Mouse (Mus musculus): ENCODE measurements at regions not wholly inside any gene's neighbourhood (a gene's known extent, or its start where the extent isn't known, plus 50 kb on each side); places are given as distances from the start of the nearest gene placed in this dataset.

- H3K4me2 ChIP-seq (ENCODE audit: low read depth, low read length): no peak overlapping the region
- no peak overlapping the region for H3K9ac ChIP-seq (ENCODE audit: low read length)
- H3K27ac ChIP-seq (ENCODE audit: low read length): no peak overlapping the region
- H3K36me3 ChIP-seq (ENCODE audit: control insufficient read depth, insufficient read depth, low read length): no peaks in the 10 kb centered on the region
- ATAC-seq (ENCODE audit: insufficient read depth, low FRiP score): no peak
- H3K4me3 ChIP-seq (replicated peaks; ENCODE audit: low read length): no peak overlapping the region
- no peaks in the 10 kb centered on the region for H3K9me3 ChIP-seq (replicated peaks; ENCODE audit: control insufficient read depth, low read length)
- no peaks in the 10 kb centered on the region for H3K27me3 ChIP-seq (ENCODE audit: control insufficient read depth, insufficient read depth, low read length)
- H3K4me1 ChIP-seq (ENCODE audit: control insufficient read depth, insufficient read depth, low read length): peaks cover 9% of the 10 kb centered on the region
- WGBS: 96% methylated on average over 3 of the region's 3 CpGs
These were observed 498.6 kb upstream of the Acvr2a start for GRCm38 (mm10) chr2:48315306-48315705.

- H3K9me3 ChIP-seq (replicated peaks; ENCODE audit: control insufficient read depth, low read length): no peaks in the 10 kb centered on the region
- ATAC-seq (ENCODE audit: insufficient read depth, low FRiP score): no peak
- WGBS: 85% methylated on average over 8 of the region's 8 CpGs
These were observed 497.6 kb upstream of the Acvr2a start for GRCm38 (mm10) chr2:48316180-48316889.

GRCm38 (mm10) chr2:48317821-48318220 is 496.1 kb upstream of the Acvr2a start:
- H3K4me3 ChIP-seq (replicated peaks; ENCODE audit: low read length): no peak overlapping the region
- H3K4me1 ChIP-seq (ENCODE audit: control insufficient read depth, insufficient read depth, low read length): peaks cover 9% of the 10 kb centered on the region
- no peak overlapping the region for H3K27ac ChIP-seq (ENCODE audit: low read length)
- H3K9me3 ChIP-seq (replicated peaks; ENCODE audit: control insufficient read depth, low read length): no peaks in the 10 kb centered on the region
- 35% methylated on average over 7 of the region's 7 CpGs for WGBS
- no peak overlapping the region for H3K4me2 ChIP-seq (ENCODE audit: low read depth, low read length)
- no peak for ATAC-seq (ENCODE audit: insufficient read depth, low FRiP score)
- H3K9ac ChIP-seq (ENCODE audit: low read length): no peak overlapping the region
- H3K36me3 ChIP-seq (ENCODE audit: control insufficient read depth, insufficient read depth, low read length): no peaks in the 10 kb centered on the region
- no peaks in the 10 kb centered on the region for H3K27me3 ChIP-seq (ENCODE audit: control insufficient read depth, insufficient read depth, low read length)

More at GRCm38 (mm10) chr2:48316180-48316889, 497.6 kb upstream of the Acvr2a start:
- no peaks in the 10 kb centered on the region for H3K36me3 ChIP-seq (ENCODE audit: control insufficient read depth, insufficient read depth, low read length)
- H3K27me3 ChIP-seq (ENCODE audit: control insufficient read depth, insufficient read depth, low read length): no peaks in the 10 kb centered on the region
- H3K9ac ChIP-seq (ENCODE audit: low read length): no peak overlapping the region
- no peak overlapping the region for H3K27ac ChIP-seq (ENCODE audit: low read length)
- no peak overlapping the region for H3K4me3 ChIP-seq (replicated peaks; ENCODE audit: low read length)
- no peak overlapping the region for H3K4me2 ChIP-seq (ENCODE audit: low read depth, low read length)
- peaks cover 9% of the 10 kb centered on the region for H3K4me1 ChIP-seq (ENCODE audit: control insufficient read depth, insufficient read depth, low read length)

GRCm38 (mm10) chr2:48318384-48319030 is 495.4 kb upstream of the Acvr2a start:
- H3K36me3 ChIP-seq (ENCODE audit: control insufficient read depth, insufficient read depth, low read length): no peaks in the 10 kb centered on the region
- peak; percentile 50; the same call in 1 of the 2 replicates for ATAC-seq (ENCODE audit: insufficient read depth, low FRiP score)

GRCm38 (mm10) chr2:48321471-48321870 is 492.4 kb upstream of the Acvr2a start:
- H3K27ac ChIP-seq (ENCODE audit: low read length): no peak overlapping the region
- 79% methylated on average over 4 of the region's 4 CpGs for WGBS
- no peaks in the 10 kb centered on the region for H3K9me3 ChIP-seq (replicated peaks; ENCODE audit: control insufficient read depth, low read length)
- H3K4me2 ChIP-seq (ENCODE audit: low read depth, low read length): no peak overlapping the region
- no peaks in the 10 kb centered on the region for H3K27me3 ChIP-seq (ENCODE audit: control insufficient read depth, insufficient read depth, low read length)
- H3K36me3 ChIP-seq (ENCODE audit: control insufficient read depth, insufficient read depth, low read length): no peaks in the 10 kb centered on the region
- no peak overlapping the region for H3K4me3 ChIP-seq (replicated peaks; ENCODE audit: low read length)
- no peak overlapping the region for H3K9ac ChIP-seq (ENCODE audit: low read length)
- no peak for ATAC-seq (ENCODE audit: insufficient read depth, low FRiP score)
- H3K4me1 ChIP-seq (ENCODE audit: control insufficient read depth, insufficient read depth, low read length): peaks cover 9% of the 10 kb centered on the region

More at GRCm38 (mm10) chr2:48318384-48319030, 495.4 kb upstream of the Acvr2a start:
- WGBS: 25% methylated on average over 8 of the region's 8 CpGs
- H3K27ac ChIP-seq (ENCODE audit: low read length): 0 out of 2 replicates have a peak overlapping the region, but pooled peaks have one; percentile 14
- peaks cover 9% of the 10 kb centered on the region for H3K4me1 ChIP-seq (ENCODE audit: control insufficient read depth, insufficient read depth, low read length)
- no peak overlapping the region for H3K4me3 ChIP-seq (replicated peaks; ENCODE audit: low read length)
- no peaks in the 10 kb centered on the region for H3K27me3 ChIP-seq (ENCODE audit: control insufficient read depth, insufficient read depth, low read length)
- no peak overlapping the region for H3K9ac ChIP-seq (ENCODE audit: low read length)
- H3K4me2 ChIP-seq (ENCODE audit: low read depth, low read length): no peak overlapping the region
- no peaks in the 10 kb centered on the region for H3K9me3 ChIP-seq (replicated peaks; ENCODE audit: control insufficient read depth, low read length)

- Histone ChIP-seq H3K9ac (ENCODE audit: low read length) (no peak overlapping the region), H3K4me3 (replicated peaks; ENCODE audit: low read length) (no peak overlapping the region), H3K27me3 (ENCODE audit: control insufficient read depth, insufficient read depth, low read length) (no peaks in the 10 kb centered on the region), H3K4me2 (ENCODE audit: low read depth, low read length) (no peak overlapping the region), H3K27ac (ENCODE audit: low read length) (no peak overlapping the region), H3K4me1 (ENCODE audit: control insufficient read depth, insufficient read depth, low read length) (peaks cover 9% of the 10 kb centered on the region), H3K36me3 (ENCODE audit: control insufficient read depth, insufficient read depth, low read length) (no peaks in the 10 kb centered on the region), H3K9me3 (replicated peaks; ENCODE audit: control insufficient read depth, low read length) (no peaks in the 10 kb centered on the region)
- WGBS: 85% methylated on average over 5 of the region's 5 CpGs
- ATAC-seq (ENCODE audit: insufficient read depth, low FRiP score): no peak
These were observed 491.6 kb upstream of the Acvr2a start for GRCm38 (mm10) chr2:48322278-48322677.

- Histone ChIP-seq H3K4me1 (ENCODE audit: control insufficient read depth, insufficient read depth, low read length) (no peaks in the 10 kb centered on the region), H3K27me3 (ENCODE audit: control insufficient read depth, insufficient read depth, low read length) (no peaks in the 10 kb centered on the region), H3K27ac (ENCODE audit: low read length) (no peak overlapping the region), H3K9ac (ENCODE audit: low read length) (no peak overlapping the region), H3K4me2 (ENCODE audit: low read depth, low read length) (no peak overlapping the region), H3K9me3 (replicated peaks; ENCODE audit: control insufficient read depth, low read length) (no peaks in the 10 kb centered on the region), H3K36me3 (ENCODE audit: control insufficient read depth, insufficient read depth, low read length) (no peaks in the 10 kb centered on the region), H3K4me3 (replicated peaks; ENCODE audit: low read length) (no peak overlapping the region)
- no peak for ATAC-seq (ENCODE audit: insufficient read depth, low FRiP score)
These were observed 485.7 kb upstream of the Acvr2a start for GRCm38 (mm10) chr2:48328204-48328603.

GRCm38 (mm10) chr2:48332783-48333182 is 481.1 kb upstream of the Acvr2a start:
- H3K4me3 ChIP-seq (replicated peaks; ENCODE audit: low read length): peak overlapping the region; percentile 24
- H3K4me2 ChIP-seq (ENCODE audit: low read depth, low read length): peak overlapping the region; percentile 39
- H3K9ac ChIP-seq (ENCODE audit: low read length): 0 out of 2 replicates have a peak overlapping the region, but pooled peaks have one; percentile 40
- no peak overlapping the region for H3K27ac ChIP-seq (ENCODE audit: low read length)
- H3K9me3 ChIP-seq (replicated peaks; ENCODE audit: control insufficient read depth, low read length): no peaks in the 10 kb centered on the region
- 51% methylated on average over 10 of the region's 10 CpGs for WGBS
- no peaks in the 10 kb centered on the region for H3K27me3 ChIP-seq (ENCODE audit: control insufficient read depth, insufficient read depth, low read length)
- 0 out of 2 replicates have a peak, but pooled peaks cover 5% of the 10 kb centered on the region for H3K4me1 ChIP-seq (ENCODE audit: control insufficient read depth, insufficient read depth, low read length)
- H3K36me3 ChIP-seq (ENCODE audit: control insufficient read depth, insufficient read depth, low read length): no peaks in the 10 kb centered on the region
- 0 out of 2 replicates have a peak, but pooled peaks have one; percentile 40 for ATAC-seq (ENCODE audit: insufficient read depth, low FRiP score)

GRCm38 (mm10) chr2:48348021-48348420 is 465.9 kb upstream of the Acvr2a start:
- no peak overlapping the region for H3K9ac ChIP-seq (ENCODE audit: low read length)
- H3K4me3 ChIP-seq (replicated peaks; ENCODE audit: low read length): no peak overlapping the region
- peak overlapping the region; percentile 30 for H3K4me2 ChIP-seq (ENCODE audit: low read depth, low read length)
- ATAC-seq (ENCODE audit: insufficient read depth, low FRiP score): no peak
- H3K27me3 ChIP-seq (ENCODE audit: control insufficient read depth, insufficient read depth, low read length): no peaks in the 10 kb centered on the region
- H3K27ac ChIP-seq (ENCODE audit: low read length): peak overlapping the region; percentile 39
- H3K4me1 ChIP-seq (ENCODE audit: control insufficient read depth, insufficient read depth, low read length): 0 out of 2 replicates have a peak, but pooled peaks cover 5% of the 10 kb centered on the region
- 31% methylated on average over 4 of the region's 4 CpGs for WGBS
- no peaks in the 10 kb centered on the region for H3K9me3 ChIP-seq (replicated peaks; ENCODE audit: control insufficient read depth, low read length)
- no peaks in the 10 kb centered on the region for H3K36me3 ChIP-seq (ENCODE audit: control insufficient read depth, insufficient read depth, low read length)

All from stomach, embryonic 16.5 days (tissue).